Mouse (Mus musculus): Measurements from ENCODE around the gene Csnk1g1.

- TF ChIP-seq POLR2A (IDR thresholded peaks at IDR 0.05; ENCODE audit: borderline replicate concordance, control insufficient read depth, low read depth, low read length), result no peak
- no peak for TF ChIP-seq CTCF (IDR thresholded peaks at IDR 0.05; ENCODE audit: control insufficient read depth, insufficient read depth, low read length)
Observed at GRCm38 (mm10) chr9:65917015-65917414, 8.3 kb downstream of the Csnk1g1 start.
